Comparison of ENCODE assay signal across 8 mouse cellular contexts in the genomic region with DNA sequence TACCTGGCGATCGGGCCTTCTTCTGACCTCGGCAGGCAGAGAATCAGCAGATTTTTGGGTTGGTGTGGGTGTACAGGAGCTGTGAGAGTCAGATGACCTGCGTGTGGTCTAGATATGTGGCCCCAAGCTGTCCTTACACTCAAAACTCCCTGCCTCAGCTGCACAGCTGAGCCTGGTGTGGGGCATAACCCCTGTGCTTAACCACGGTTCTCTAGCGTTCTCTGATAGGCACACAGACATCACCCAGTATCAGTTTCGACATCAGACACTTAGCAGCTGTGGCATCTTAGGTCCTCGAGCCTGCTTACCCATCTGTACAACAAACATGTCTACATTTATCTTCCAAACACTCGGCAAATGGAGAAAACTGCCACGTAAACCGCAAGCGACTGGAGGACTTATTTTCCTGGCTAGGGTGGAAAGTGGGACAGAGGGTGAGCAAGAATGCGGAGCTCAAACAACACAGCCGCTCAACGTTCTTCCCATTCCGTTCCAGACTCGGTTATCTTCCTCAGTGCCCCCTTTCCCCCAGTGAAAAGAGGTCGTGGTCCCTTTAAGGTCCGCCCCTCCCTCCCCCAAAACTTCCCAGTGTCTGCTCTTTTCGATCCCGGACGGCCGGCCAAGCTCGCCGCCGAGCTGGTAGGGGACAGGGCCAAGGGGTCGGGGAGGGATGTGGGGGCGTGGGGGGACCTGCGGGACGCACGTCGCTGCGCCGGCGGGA. TPM values are rescaled to one million over a fixed set of nuclear protein-coding genes. Genes with fewer than 3 reads are reported as not detected.
A peak's percentile ranks its signal among the peaks of the same experiment; 100 is the strongest.
DNase-seq lines count a peak whose midpoint lies in the region; ATAC-seq and TF ChIP-seq lines count a peak whose summit lies in the region.

A gene (plus strand): TSS at position 321 of the 721 bp plus-strand sequence.

- H3K4me3 ChIP-seq in kidney, adult 2 months (ENCODE audit: insufficient read depth, low read depth, low read length) = peak within 1 kb of the TSS; percentile 75
- H3K4me3 ChIP-seq in forebrain, embryonic 13.5 days = peak within 1 kb of the TSS; percentile 77
- H3K4me3 ChIP-seq in left cerebral cortex, adult 2 months = peak within 1 kb of the TSS; percentile 93
- peak within 1 kb of the TSS; percentile 68 for H3K4me3 ChIP-seq in macrophage (ENCODE audit: inconsistent target)

- no peak for ATAC-seq in forebrain, embryonic 13.5 days
- ATAC-seq in hematopoietic stem cell, adult 5-6 weeks (replicated peaks in 1 of 2; ENCODE audit: insufficient read depth in 1 of 2, low FRiP score in 2 of 2, low TSS enrichment in 1 of 2, low read depth in 1 of 2, poor library complexity in 2 of 2, severe bottlenecking in 2 of 2) = no peak

- peak within 1 kb of the TSS; percentile 95 for H3K27ac ChIP-seq in kidney, adult 2 months (ENCODE audit: insufficient read depth, low read depth, low read length)
- H3K27ac ChIP-seq in forebrain, embryonic 13.5 days = peak within 1 kb of the TSS; percentile 99
- H3K27ac ChIP-seq in left cerebral cortex, adult 2 months = peak within 1 kb of the TSS; percentile 100
- H3K27ac ChIP-seq in macrophage = peak within 1 kb of the TSS; percentile 96

- TF ChIP-seq CTCF in kidney, adult 2 months (conservative IDR thresholded peaks at IDR 0.05; ENCODE audit: insufficient read depth, insufficient read length, low read depth, low read length) = no peak
- no peak for TF ChIP-seq CTCF in left cerebral cortex, adult 2 months (IDR thresholded peaks at IDR 0.05)

- peaks cover 5% of the 10 kb centered on the region for H3K36me3 ChIP-seq in kidney, adult 2 months (ENCODE audit: control insufficient read depth, insufficient read depth, low read length)
- H3K36me3 ChIP-seq in forebrain, embryonic 13.5 days (ENCODE audit: poor library complexity, severe bottlenecking) = peaks cover 12% of the 10 kb centered on the region
- H3K36me3 ChIP-seq in macrophage (ENCODE audit: inconsistent target) = peaks cover 2% of the 10 kb centered on the region; the same call in 1 of the 2 replicates

- 3% methylated on average over 35 of the region's 35 CpGs for WGBS in kidney, adult 2 months
- 2% methylated on average over 33 of the region's 35 CpGs for WGBS in forebrain, embryonic 13.5 days
- 3% methylated on average over 35 of the region's 35 CpGs for WGBS in macrophage (ENCODE audit: missing documents)

- intact Hi-C loops in left cerebral cortex, adult 2 months (cut with DNase I) = no loop called here

- DNase-seq in kidney, adult 2 months = peak; percentile 75
- DNase-seq in kidney, adult 18-20 months = no peak
- DNase-seq in adrenal gland, adult (ENCODE audit: inconsistent age in 2 of 2, low spot score in 1 of 2) = peak; percentile 56 to 93
- no peak for DNase-seq in left cerebral cortex, adult 2 months (ENCODE audit: extremely low spot score in 1 of 2, low spot score in 2 of 2)
- DNase-seq in testis, postnatal 10 days (ENCODE audit: low spot score) = peak; percentile 48

- H3K79me2 ChIP-seq in macrophage (ENCODE audit: inconsistent target) = peaks cover 22% of the 10 kb centered on the region

- H3K4me1 ChIP-seq in kidney, adult 2 months (ENCODE audit: control insufficient read depth, insufficient read depth, low read length) = peaks cover 34% of the 10 kb centered on the region
- H3K4me1 ChIP-seq in forebrain, embryonic 13.5 days = peaks cover 30% of the 10 kb centered on the region

- peak within 1 kb of the TSS; percentile 87 for H3K9ac ChIP-seq in forebrain, embryonic 13.5 days

- H3K27me3 ChIP-seq in kidney, adult 2 months (replicated peaks; ENCODE audit: control insufficient read depth, insufficient read depth, low read length) = no peaks in the 10 kb centered on the region
- no peaks in the 10 kb centered on the region for H3K27me3 ChIP-seq in forebrain, embryonic 13.5 days

- H3K4me2 ChIP-seq in forebrain, embryonic 13.5 days = peak within 1 kb of the TSS; percentile 80

- TF ChIP-seq POLR2A in kidney, adult 2 months (IDR thresholded peaks at IDR 0.05; ENCODE audit: low read depth, low read length) = no peak

- no peaks in the 10 kb centered on the region for H3K9me3 ChIP-seq in forebrain, embryonic 13.5 days (replicated peaks)

RNA-seq across cellular contexts. Expression of the gene that starts here (rescaled TPM):
- polyA plus RNA-seq in kidney, adult 2 months (2012; rRNA removed) = 172 and 214 TPM in 2 replicates
- polyA plus RNA-seq in forebrain, embryonic 13.5 days (2015; fragmentation: Nextera tagmentation; extraction: Ambion mirVana) = 264 and 282 TPM in 2 replicates
- 340 and 427 TPM in 2 replicates for total RNA-seq in hematopoietic stem cell, adult 5-6 weeks (2017)
- 100 to 1,000 TPM; 434 to 438 TPM for total RNA-seq in left cerebral cortex, adult 2 months (2021)
- total RNA-seq in macrophage (2018; cell fraction: chromatin; rRNA removed) = 100 to 1,000 TPM; 297 to 958 (median 624) TPM
- 100 to 1,000 TPM; 170 to 374 (median 257) TPM for total RNA-seq in macrophage (2018; cell fraction: cytosol; rRNA removed)
- 100 to 1,000 TPM; 244 to 752 (median 371) TPM for total RNA-seq in macrophage (2018; cell fraction: nucleus; rRNA removed)
- polyA plus RNA-seq in macrophage (2018) = 170 to 242 TPM (median 175 TPM) in 3 replicates

Comparison
In these comparisons a context has a peak if more than half of its experiments do, and no peak if none do; other contexts are left out.
1. DNase-seq: peak in kidney, adult 2 months (single experiment), adrenal gland, adult (2 of 2) and testis, postnatal 10 days (single experiment); none in kidney, adult 18-20 months (single experiment) and left cerebral cortex, adult 2 months (0 of 2).
2. Peak in every context shown above with its lines, with median percentiles within 50 percentile points of each other: H3K27ac ChIP-seq and H3K4me3 ChIP-seq.